Mouse (Mus musculus): ENCODE data around the gene Erich3. TPM values are rescaled to one million over a fixed set of nuclear protein-coding genes. Genes with fewer than 3 reads are reported as not detected.

Erich3 gene
- polyA plus RNA-seq, 1 experiment from 2014 or later = not detected

DNA sequence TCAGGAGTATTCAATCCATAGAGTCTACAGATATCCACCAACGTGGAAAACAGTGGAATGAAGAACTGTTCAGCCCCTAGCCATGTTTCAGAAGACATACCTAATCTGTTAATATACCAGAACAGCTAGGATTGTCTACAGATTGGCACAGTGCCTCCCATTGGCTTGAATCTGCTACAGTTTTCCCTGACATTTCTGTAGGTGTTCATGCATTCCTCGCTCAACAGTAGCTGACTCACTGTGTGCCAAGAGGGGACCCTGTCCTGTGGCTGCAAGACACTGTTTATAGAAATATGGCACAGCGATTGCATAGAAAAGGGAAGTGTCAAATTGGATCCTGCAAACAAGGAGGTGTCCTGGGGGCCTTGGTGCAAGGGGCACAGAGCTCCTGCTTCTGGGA, 36.6 kb downstream of the Erich3 start:
- Histone ChIP-seq H3K36me3 (ENCODE audit: inconsistent target) (no peaks in the 10 kb centered on the region), H3K79me2 (ENCODE audit: inconsistent target) (no peaks in the 10 kb centered on the region), H3K4me3 (ENCODE audit: inconsistent target) (no peak overlapping the region), H3K27ac (no peak overlapping the region)
- 59% methylated on average over 3 of the region's 3 CpGs for WGBS (ENCODE audit: missing documents)

DNA sequence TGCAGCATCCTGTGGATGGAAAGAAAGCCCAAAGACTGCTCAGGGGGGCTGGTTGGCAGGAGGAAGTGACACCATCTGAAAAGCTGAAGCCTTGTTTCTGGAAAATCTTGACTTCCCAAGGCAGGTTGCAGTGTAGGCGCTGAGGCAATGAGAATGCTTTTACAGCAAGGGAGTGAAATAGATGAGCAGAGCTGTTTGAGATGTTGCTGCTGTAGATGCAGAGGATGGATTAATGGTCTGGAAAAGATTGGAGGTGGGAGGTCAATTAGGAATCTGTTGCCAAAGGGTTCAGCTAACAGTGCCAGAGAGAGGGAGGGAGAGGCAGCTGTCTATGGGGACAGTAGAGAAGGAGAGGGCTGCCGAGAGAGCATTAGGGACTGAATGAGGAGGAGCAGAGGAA, 37.1 kb downstream of the Erich3 start:
- Histone ChIP-seq H3K4me3 (ENCODE audit: inconsistent target) (no peak overlapping the region), H3K79me2 (ENCODE audit: inconsistent target) (no peaks in the 10 kb centered on the region), H3K36me3 (ENCODE audit: inconsistent target) (no peaks in the 10 kb centered on the region), H3K27ac (no peak overlapping the region)
- WGBS (ENCODE audit: missing documents) = 56% methylated on average over 2 of the region's 2 CpGs

DNA sequence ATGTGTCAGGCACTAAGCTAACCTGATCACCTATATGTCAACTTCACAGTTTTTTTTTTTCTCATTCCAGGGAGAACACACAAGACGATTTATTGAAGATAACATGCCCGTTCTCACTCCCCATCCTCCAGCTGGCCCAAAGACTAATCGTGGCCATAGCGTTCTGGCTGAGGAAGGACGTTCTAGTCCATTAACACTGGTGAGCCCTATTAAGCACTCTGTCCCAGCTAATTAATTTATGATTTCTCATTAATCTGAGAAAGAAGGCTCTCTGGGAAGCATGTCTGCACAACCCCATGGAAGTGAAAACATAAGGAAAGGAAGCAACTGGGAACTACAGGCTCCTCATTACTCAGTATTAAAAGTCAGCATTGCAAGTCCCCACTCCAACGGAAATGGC, 41.1 kb downstream of the Erich3 start:
- WGBS (ENCODE audit: missing documents) = 81% methylated on average over 6 of the region's 6 CpGs
- no peak overlapping the region for H3K4me3 ChIP-seq (ENCODE audit: inconsistent target)

DNA sequence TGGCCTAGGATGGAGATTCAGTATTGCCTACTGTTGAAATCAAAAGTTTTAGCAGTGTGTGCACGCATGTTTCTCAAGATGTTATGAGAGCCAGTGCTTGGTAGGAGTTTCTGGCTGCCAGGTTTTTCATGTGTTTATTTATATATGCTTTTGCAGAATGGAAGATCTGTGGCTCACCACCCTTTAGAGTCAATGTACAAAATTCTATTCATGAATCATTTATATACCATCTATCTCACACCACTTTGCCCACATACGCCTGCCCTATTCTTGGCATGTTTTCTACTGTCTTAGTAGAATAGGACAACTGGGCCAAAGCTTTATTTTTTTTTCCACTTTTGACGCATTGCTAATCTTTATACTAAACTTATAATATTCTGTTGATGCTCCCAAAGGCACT, 44.5 kb downstream of the Erich3 start:
- WGBS (ENCODE audit: missing documents) = 97% methylated on average over 3 of the region's 3 CpGs
- H3K79me2 ChIP-seq (ENCODE audit: inconsistent target) = no peaks in the 10 kb centered on the region
- no peak overlapping the region for H3K27ac ChIP-seq
- no peak overlapping the region for H3K4me3 ChIP-seq (ENCODE audit: inconsistent target)
- H3K36me3 ChIP-seq (ENCODE audit: inconsistent target) = no peaks in the 10 kb centered on the region

More for the DNA sequence above, 41.1 kb downstream of the Erich3 start:
- Histone ChIP-seq H3K79me2 (ENCODE audit: inconsistent target) (no peaks in the 10 kb centered on the region), H3K27ac (no peak overlapping the region), H3K36me3 (ENCODE audit: inconsistent target) (no peaks in the 10 kb centered on the region)

DNA sequence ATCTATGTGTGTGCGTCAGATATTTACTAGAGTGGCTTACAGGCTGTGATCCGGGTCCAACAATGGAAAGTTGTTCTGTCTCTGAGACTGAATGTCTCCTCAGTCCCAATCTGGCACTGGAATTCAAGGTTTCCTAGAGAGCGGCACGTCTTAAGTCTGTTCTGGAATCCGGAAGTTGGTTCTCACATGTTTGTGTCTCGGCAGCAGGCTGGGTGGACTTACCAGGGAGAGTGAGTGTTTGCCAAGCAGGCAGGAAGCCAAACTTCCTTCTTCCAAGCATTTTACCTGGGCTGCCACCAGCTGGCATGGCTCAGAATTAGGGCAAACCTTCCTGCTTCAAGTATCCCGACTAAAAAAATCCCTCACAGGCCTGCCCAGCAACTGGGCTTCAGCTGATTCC, 59.5 kb downstream of the Erich3 start:
- Histone ChIP-seq H3K4me3 (ENCODE audit: inconsistent target) (no peak overlapping the region), H3K27ac (no peak overlapping the region), H3K79me2 (ENCODE audit: inconsistent target) (no peaks in the 10 kb centered on the region), H3K36me3 (ENCODE audit: inconsistent target) (no peaks in the 10 kb centered on the region)
- 76% methylated on average over 7 of the region's 7 CpGs for WGBS (ENCODE audit: missing documents)

DNA sequence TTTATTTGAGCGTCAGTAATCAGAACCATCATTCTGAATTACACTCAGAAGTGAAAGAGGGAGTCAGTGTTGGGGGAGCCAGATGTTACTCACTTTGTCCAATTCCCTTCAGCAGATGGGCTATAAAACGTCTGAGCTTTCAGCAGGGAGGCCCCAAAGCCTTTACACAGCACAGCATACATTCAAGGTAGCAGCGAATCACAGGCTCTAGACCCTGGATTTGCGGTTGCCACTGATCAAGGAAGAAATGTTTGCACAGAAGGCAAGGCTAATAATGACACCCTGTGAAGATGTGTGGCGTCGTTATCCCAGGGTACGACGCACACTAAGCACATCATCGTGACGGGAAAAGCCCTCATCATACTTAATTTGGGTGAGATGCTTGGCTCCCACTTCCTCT, 67.8 kb downstream of the Erich3 start:
- Histone ChIP-seq H3K79me2 (ENCODE audit: inconsistent target) (no peaks in the 10 kb centered on the region), H3K36me3 (ENCODE audit: inconsistent target) (no peaks in the 10 kb centered on the region), H3K27ac (no peak overlapping the region), H3K4me3 (ENCODE audit: inconsistent target) (no peak overlapping the region)
- WGBS (ENCODE audit: missing documents) = 95% methylated on average over 10 of the region's 10 CpGs

DNA sequence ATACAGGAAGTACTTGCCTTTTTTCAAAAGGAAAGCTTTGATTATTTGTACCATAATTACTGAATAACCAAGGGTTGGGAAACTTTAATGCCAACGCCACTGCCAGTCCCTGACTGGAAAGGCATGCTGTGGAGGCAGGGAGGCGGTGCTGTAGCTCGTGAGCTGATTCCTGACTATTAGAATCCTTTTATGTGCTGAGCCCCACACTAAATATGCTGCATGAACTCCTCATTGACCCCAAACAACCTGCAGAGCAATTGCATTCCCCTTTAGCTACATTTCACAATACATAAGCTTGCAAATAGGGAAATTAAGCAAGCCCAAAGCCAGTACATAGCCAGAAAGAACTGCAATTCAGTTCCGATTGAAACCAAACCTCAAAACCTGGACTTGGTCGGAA, 77.8 kb downstream of the Erich3 start:
- no peaks in the 10 kb centered on the region for H3K79me2 ChIP-seq (ENCODE audit: inconsistent target)
- no peaks in the 10 kb centered on the region for H3K36me3 ChIP-seq (ENCODE audit: inconsistent target)
- no peak overlapping the region for H3K4me3 ChIP-seq (ENCODE audit: inconsistent target)
- H3K27ac ChIP-seq = no peak overlapping the region
- 79% methylated on average over 5 of the region's 5 CpGs for WGBS (ENCODE audit: missing documents)

DNA sequence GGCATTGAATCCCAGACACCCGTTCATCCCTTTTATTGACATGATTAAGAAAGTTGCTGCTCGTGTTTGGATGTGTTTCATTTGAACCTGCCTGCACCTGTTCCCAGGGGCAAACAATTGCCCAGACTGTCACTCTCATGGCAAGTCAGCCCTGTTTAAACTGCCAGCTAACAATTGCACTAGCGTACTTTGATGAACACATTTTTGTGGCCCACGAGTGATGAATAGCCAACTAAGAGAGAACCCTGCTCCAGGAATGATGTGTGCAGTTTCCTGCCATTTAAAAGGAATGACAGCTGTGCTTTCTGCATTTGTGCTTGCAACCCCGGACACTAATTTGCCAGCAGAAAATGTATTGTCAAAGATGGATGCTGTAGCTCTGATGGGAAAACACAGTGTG, 79.3 kb downstream of the Erich3 start:
- no peak overlapping the region for H3K4me3 ChIP-seq (ENCODE audit: inconsistent target)
- no peak overlapping the region for H3K27ac ChIP-seq
- 71% methylated on average over 5 of the region's 5 CpGs for WGBS (ENCODE audit: missing documents)
- no peaks in the 10 kb centered on the region for H3K36me3 ChIP-seq (ENCODE audit: inconsistent target)
- no peaks in the 10 kb centered on the region for H3K79me2 ChIP-seq (ENCODE audit: inconsistent target)

DNA sequence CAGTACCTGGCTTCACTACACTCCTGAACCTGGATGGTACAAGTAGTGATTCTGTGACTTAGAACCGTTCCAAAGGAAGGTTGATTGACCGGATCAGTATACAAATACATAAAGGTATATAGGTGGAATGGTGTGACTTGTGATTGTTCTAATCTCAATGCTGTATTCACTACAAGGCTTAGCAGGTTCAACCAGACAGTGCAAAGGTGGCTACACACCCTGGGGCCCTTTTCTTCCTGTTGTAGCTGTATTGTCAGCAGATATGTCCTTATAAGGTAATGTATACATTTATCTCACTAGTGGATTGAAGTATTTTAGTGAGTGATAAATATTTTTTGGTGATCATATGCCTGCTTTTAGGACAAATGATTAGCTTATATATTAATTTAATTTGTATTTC, 80.7 kb downstream of the Erich3 start:
- no peaks in the 10 kb centered on the region for H3K79me2 ChIP-seq (ENCODE audit: inconsistent target)
- no peak overlapping the region for H3K27ac ChIP-seq
- H3K36me3 ChIP-seq (ENCODE audit: inconsistent target) = no peaks in the 10 kb centered on the region
- 76% methylated on average over 2 of the region's 2 CpGs for WGBS (ENCODE audit: missing documents)
- no peak overlapping the region for H3K4me3 ChIP-seq (ENCODE audit: inconsistent target)

DNA sequence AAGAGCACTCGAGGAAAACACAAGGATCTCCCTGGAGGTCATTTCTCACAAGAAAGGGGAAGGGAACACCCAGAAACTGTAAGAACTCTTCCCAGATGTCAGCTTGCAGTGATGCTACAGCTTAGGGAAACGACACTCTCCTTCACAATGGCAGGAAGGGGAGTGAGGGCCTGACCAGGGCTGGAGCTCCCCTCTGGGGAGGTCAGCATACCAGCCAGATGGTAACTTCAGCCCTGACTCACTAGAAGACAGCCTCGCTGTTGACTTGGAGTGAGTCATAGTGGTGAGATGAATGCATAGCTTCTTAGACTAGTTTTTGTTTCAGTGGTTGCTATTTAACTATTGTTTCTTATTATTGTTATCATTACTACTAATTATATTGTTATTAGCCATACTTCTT, 90.8 kb downstream of the Erich3 start:
- H3K79me2 ChIP-seq (ENCODE audit: inconsistent target) = no peaks in the 10 kb centered on the region
- 40% methylated on average over 3 of the region's 3 CpGs for WGBS (ENCODE audit: missing documents)
- no peak overlapping the region for H3K27ac ChIP-seq
- H3K36me3 ChIP-seq (ENCODE audit: inconsistent target) = no peaks in the 10 kb centered on the region
- no peak overlapping the region for H3K4me3 ChIP-seq (ENCODE audit: inconsistent target)

DNA sequence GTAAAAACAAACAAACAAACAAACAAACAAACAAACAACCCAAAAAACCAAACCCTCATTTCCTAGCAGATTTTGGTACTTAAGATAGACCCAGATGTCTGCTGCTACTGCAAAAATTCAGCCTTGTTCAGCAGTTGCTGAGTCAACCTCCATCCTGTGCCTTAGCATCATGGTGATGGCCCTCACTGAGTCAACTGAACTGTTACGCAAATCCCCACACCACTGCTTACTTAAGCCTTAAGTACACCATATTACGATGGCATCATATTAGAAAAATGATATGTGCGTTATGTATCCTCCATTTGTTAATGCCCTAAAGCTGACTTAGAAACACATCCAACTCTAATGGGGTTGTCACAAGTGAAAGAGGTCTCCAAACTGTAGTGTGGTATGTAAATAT, 91.6 kb downstream of the Erich3 start:
- Histone ChIP-seq H3K4me3 (ENCODE audit: inconsistent target) (no peak overlapping the region), H3K27ac (no peak overlapping the region), H3K36me3 (ENCODE audit: inconsistent target) (no peaks in the 10 kb centered on the region), H3K79me2 (ENCODE audit: inconsistent target) (no peaks in the 10 kb centered on the region)
- 72% methylated on average over 2 of the region's 3 CpGs for WGBS (ENCODE audit: missing documents)

DNA sequence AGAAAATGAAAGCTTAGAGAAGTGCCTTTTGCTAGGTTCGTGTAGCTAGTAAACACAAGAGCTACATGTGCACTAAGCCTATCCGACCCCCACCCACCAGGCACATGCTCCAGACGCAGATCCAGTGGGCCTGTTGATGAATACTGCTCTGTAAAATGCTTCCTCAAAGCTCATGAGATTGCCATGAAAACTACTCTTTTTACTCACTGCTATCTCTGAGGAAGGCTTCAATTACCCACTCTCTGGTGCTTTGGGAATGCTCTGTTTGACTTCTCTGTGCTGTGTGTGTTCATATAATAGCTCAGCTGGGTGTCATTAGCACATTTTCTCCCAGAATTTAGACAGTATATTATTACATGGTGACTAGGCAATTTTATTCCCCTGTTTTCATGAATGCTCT, 94.4 kb downstream of the Erich3 start:
- H3K4me3 ChIP-seq (ENCODE audit: inconsistent target) = no peak overlapping the region
- WGBS (ENCODE audit: missing documents) = 86% methylated on average over 3 of the region's 3 CpGs
- H3K36me3 ChIP-seq (ENCODE audit: inconsistent target) = no peaks in the 10 kb centered on the region
- H3K79me2 ChIP-seq (ENCODE audit: inconsistent target) = no peaks in the 10 kb centered on the region
- H3K27ac ChIP-seq = no peak overlapping the region

DNA sequence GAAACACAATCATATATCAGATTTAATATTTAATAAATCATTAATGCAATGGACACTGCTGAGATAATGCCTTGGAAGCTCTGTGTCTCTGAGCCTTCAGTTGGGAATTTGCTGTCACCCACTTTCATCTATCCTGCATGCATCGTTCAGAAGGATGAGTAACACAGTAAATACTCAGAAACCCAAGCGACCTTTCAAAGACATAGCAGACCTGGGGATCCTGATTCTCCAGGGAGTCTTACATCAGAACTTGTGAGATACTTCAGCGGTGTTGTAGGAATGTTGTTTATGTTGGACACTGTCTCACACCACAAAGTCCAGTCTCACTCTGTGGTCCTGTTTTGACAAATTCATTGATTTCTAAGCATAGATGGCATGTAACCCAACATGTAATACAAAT, 97.4 kb downstream of the Erich3 start:
- Histone ChIP-seq H3K36me3 (ENCODE audit: inconsistent target) (no peaks in the 10 kb centered on the region), H3K27ac (no peak overlapping the region), H3K4me3 (ENCODE audit: inconsistent target) (no peak overlapping the region), H3K79me2 (ENCODE audit: inconsistent target) (no peaks in the 10 kb centered on the region)
- WGBS (ENCODE audit: missing documents) = 80% methylated on average over 3 of the region's 3 CpGs

DNA sequence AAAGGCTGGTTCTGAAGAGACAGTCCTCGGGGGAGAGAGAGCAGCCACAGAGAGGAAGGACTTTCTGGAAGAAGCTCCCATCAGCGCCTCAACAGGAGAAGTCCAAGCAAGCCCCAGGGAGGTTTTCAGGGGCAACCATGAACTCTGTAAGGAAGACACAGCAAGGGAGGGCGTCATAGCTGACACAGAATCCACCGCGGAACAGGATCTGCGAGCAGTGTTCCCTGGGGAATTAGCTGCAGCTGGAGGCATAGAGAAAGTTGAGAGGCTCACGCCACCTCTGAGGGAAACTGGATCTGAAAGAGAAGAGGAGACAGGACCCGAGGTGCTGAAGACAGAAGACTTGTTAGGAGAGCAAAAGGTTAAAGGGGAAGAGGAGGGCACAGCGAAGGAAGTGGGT, 99.7 kb downstream of the Erich3 start:
- Histone ChIP-seq H3K79me2 (ENCODE audit: inconsistent target) (no peaks in the 10 kb centered on the region), H3K36me3 (ENCODE audit: inconsistent target) (no peaks in the 10 kb centered on the region), H3K27ac (no peak overlapping the region), H3K4me3 (ENCODE audit: inconsistent target) (no peak overlapping the region)
- 75% methylated on average over 9 of the region's 9 CpGs for WGBS (ENCODE audit: missing documents)

DNA sequence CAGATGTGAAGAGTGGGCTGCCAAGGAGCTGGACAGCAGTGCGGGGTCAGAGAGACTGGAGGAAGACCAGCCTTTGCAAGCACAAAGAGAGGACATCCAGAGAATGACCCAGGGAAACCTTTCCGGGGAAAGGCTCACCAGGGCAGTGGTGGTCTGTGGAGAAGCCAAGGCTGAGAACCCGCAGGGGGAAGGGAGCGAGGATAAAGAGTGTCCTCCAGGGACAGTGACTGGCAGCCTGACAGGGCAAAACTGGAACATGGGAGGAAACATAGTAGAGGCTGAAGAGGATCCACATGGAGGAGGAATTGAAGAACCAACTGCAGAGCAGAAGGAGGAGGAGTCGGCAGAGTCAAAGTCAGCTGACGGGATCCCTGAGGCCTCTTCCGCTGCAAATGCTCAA, 100.5 kb downstream of the Erich3 start:
- Histone ChIP-seq H3K36me3 (ENCODE audit: inconsistent target) (no peaks in the 10 kb centered on the region), H3K4me3 (ENCODE audit: inconsistent target) (no peak overlapping the region), H3K27ac (no peak overlapping the region), H3K79me2 (ENCODE audit: inconsistent target) (no peaks in the 10 kb centered on the region)
- 80% methylated on average over 7 of the region's 7 CpGs for WGBS (ENCODE audit: missing documents)

DNA sequence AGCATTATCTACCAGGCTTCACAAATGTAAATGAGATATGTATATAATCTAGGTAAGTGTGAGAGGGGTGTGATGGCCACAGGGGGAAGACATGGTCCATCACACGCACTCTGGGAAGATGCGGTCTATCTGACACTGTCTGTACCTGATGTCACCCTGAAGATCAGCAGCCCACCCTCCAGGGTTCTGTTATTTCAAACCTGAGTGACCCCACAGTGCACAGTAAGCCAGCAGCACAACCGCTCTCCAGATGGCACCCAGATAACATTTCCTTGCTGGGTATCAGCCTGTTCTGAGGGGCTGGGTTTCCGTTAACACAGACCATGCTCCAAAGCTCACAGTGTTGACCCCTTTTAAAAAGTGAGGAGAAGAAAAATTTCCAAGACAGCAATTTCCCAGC, 102.7 kb downstream of the Erich3 start:
- Histone ChIP-seq H3K36me3 (ENCODE audit: inconsistent target) (no peaks in the 10 kb centered on the region), H3K4me3 (ENCODE audit: inconsistent target) (no peak overlapping the region), H3K27ac (no peak overlapping the region), H3K79me2 (ENCODE audit: inconsistent target) (no peaks in the 10 kb centered on the region)
- WGBS (ENCODE audit: missing documents) = 94% methylated on average over 4 of the region's 4 CpGs

All from macrophage (primary cell).